Mouse (Mus musculus) midbrain, embryonic 11.5 days (tissue): ENCODE measurements around the gene Ccdc106. TPM values are rescaled to one million over a fixed set of nuclear protein-coding genes. Genes with fewer than 3 reads are reported as not detected.
A peak's percentile ranks its signal among the peaks of the same experiment; 100 is the strongest.

Experiments
- ATAC-seq: fragments of 200-750 bp; cut with Nextera tagmentation; 2 replicates; pipeline ENCODE4 v1.8.0; 2017; ENCODE audit warnings: moderate TSS enrichment, moderate library complexity; ENCODE audit not compliant: low FRiP score
- DNase-seq: peaks from one replicate; pipeline ENCODE4 v3.0.0; 2015; ENCODE audit warnings: low spot score; ENCODE audit errors: missing footprints
- H3K27ac ChIP-seq: fragments of 300-500 bp; sonication (generic); 2 replicates; pipeline ENCODE4 v1.5.1; 2014; ENCODE audit warnings: low read depth, low read length
- H3K27me3 ChIP-seq: fragments of 300-500 bp; sonication (generic); 2 replicates; pipeline ENCODE4 v1.6.1; 2014; ENCODE audit warnings: mild to moderate bottlenecking, low read length, moderate library complexity, mixed read lengths; ENCODE audit not compliant: control insufficient read depth, insufficient read depth
- H3K36me3 ChIP-seq: fragments of 300-500 bp; sonication (generic); 2 replicates; pipeline ENCODE4 v1.6.1; 2014; ENCODE audit warnings: mild to moderate bottlenecking, low read length, moderate library complexity, mixed read lengths; ENCODE audit not compliant: control insufficient read depth, insufficient read depth
- H3K4me1 ChIP-seq: fragments of 300-500 bp; sonication (generic); 2 replicates; pipeline ENCODE4 v1.6.1; 2014; ENCODE audit warnings: low read length; ENCODE audit not compliant: control insufficient read depth, insufficient read depth
- H3K4me2 ChIP-seq: fragments of 300-500 bp; sonication (generic); 2 replicates; pipeline ENCODE4 v1.6.1; 2014; ENCODE audit warnings: mild to moderate bottlenecking, moderate library complexity
- H3K4me3 ChIP-seq: fragments of 300-500 bp; sonication (generic); 2 replicates; pipeline ENCODE4 v1.5.1; 2014; ENCODE audit warnings: low read depth, low read length
- H3K9ac ChIP-seq: fragments of 300-500 bp; sonication (generic); 2 replicates; pipeline ENCODE4 v1.6.1; 2014; ENCODE audit warnings: low read length
- H3K9me3 ChIP-seq: fragments of 300-500 bp; sonication (generic); 2 replicates; pipeline ENCODE4 v1.6.1; 2016; ENCODE audit warnings: low read length; ENCODE audit not compliant: control insufficient read depth
- WGBS: fragments of 180-500 bp; shearing (Covaris S2); extraction: QIAGEN DNeasy Blood & Tissue Kit; methylation state at CpG from one replicate; pipeline ENCODE4 v1.1.7; 2014; 5-methylcytosine and 5-hydroxymethylcytosine counted together
- polyA plus RNA-seq: library from polyadenylated mRNA; unstranded; fragments of >200 nt; fragmentation: Nextera tagmentation; extraction: Ambion mirVana; gene quantifications from 2 replicates; pipeline ENCODE4 v1.2.1, GENCODE M21; 2014

Gene Ccdc106
- polyA plus RNA-seq, 1 experiment from 2014 or later: 5.0 TPM

DNA sequence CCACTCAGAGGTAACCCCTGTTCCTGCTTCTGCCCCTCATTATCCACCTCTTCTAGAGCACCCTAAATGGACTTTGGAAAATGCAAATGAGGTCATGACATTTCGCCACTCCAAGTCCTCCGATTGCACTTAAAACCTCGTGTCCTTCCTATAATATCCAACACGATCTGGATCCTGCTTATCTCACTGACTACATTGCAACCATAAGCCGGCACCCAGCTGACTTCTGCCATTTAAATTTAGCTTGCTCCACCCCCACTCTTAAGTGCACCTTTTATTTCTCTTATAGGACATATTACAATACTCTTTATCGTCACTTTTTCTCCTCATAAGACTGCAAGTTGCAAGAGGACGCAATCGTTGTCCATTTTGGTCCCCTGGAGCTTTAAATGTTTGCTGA lies 17.1 kb downstream of the Ccdc106 start:
- H3K36me3 ChIP-seq: peaks cover 28% of the 10 kb centered on the region
- H3K27me3 ChIP-seq: no peaks in the 10 kb centered on the region
- no peak for ATAC-seq
- H3K27ac ChIP-seq: peak overlapping the region; percentile 92; the same call in 1 of the 2 replicates
- no peaks in the 10 kb centered on the region for H3K9me3 ChIP-seq
- peak overlapping the region; percentile 56; the same call in 1 of the 2 replicates for H3K4me3 ChIP-seq
- WGBS: 90% methylated on average over 8 of the region's 8 CpGs
- H3K4me1 ChIP-seq: peaks cover 8% of the 10 kb centered on the region
- H3K9ac ChIP-seq: peak overlapping the region; percentile 72; the same call in 1 of the 2 replicates
- DNase-seq: peak; percentile 76
- H3K4me2 ChIP-seq: peak overlapping the region; percentile 38

DNA sequence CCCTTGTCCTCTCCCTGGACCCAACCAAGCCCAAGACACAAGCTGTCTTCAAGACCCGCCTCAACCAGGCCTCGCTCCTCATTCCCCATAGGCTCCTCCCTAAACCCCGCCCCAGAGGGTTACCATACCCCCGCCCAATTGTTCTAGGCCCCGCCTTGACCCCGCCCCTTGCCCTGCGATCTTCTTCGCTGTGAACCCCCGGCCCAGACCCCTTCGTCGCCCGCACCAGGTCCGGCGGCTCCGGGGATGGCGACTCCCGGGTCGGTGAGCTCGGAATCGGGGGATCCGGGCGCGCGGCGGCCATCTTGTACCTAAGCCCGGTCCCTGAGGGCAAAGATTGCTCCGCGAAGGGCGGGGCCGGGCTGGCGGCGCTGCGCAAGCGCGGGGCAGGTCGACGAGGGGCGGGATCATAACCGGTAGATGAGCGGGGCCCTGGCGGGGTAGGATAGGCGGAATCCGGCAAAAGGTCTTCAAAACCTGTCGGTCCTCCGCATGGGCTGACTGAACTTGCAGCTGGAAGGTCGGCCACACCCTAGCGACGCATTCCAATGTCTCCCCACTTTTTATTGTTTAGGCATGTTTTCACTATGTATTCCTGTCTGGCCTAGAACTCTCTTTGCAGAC lies 17.9 kb downstream of the Ccdc106 start, which contains the start of gene Zfp784:
Zfp784 (minus strand) TSS at position 338 of the 624 bp plus-strand sequence.
- Histone ChIP-seq H3K27me3 (no peaks in the 10 kb centered on the region), H3K9ac (peak within 1 kb of the TSS; percentile 72), H3K4me3 (peak within 1 kb of the TSS; percentile 56), H3K27ac (peak within 1 kb of the TSS; percentile 92), H3K4me2 (peak within 1 kb of the TSS; percentile 39), H3K4me1 (peaks cover 8% of the 10 kb centered on the region), H3K9me3 (no peaks in the 10 kb centered on the region), H3K36me3 (peaks cover 21% of the 10 kb centered on the region)
- DNase-seq: peak; percentile 98
- WGBS: under 1% methylated on average over 48 of the region's 48 CpGs
- peak; percentile 97 for ATAC-seq

DNA sequence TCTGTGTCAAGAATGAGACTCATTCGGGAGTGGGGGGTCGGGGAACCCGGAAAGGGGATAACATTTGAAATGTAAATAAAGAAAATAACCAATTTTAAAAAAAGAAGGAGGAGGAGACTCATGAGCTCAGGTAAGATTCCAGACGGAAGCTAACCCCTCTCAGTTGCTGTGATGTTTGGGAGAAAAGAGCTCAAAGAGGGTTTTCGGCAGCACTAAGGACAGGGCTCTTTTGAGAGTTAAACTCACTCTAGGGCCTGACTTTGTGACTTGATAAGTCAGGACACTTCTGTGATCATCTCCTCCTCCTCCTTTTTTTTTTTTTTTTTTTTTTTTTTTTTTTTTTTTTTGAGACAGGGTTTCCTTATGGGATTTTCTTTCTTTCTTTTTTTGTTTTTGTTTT lies 18.6 kb downstream of the Ccdc106 start:
- Histone ChIP-seq H3K9me3 (no peaks in the 10 kb centered on the region), H3K4me3 (peak overlapping the region; percentile 56), H3K27me3 (no peaks in the 10 kb centered on the region), H3K27ac (no peak overlapping the region), H3K36me3 (peaks cover 15% of the 10 kb centered on the region), H3K4me2 (peak overlapping the region; percentile 39), H3K4me1 (peaks cover 8% of the 10 kb centered on the region), H3K9ac (peak overlapping the region; percentile 72; the same call in 1 of the 2 replicates)
- WGBS: 48% methylated on average over 5 of the region's 5 CpGs
- ATAC-seq (no peak), DNase-seq (no peak)

DNA sequence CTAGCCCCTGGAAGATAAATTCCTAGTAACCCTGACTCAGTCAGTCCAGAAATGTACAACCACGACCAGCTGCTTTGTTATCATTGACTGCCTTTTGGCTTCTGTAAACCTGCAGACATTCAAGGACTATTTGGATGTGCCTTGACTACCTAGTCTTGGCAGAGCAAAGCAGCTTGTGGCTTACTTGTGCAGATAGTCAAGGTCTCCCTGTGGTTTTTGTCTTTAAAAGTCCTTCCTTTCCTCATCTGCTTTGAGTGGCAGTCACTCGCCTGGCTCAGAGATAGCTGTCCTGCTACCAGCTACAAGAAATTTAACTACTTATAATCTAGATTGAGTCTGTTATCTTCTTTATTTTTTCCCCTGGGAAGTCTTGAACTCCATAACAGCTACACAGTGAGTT lies 24.6 kb downstream of the Ccdc106 start:
- Histone ChIP-seq H3K27me3 (no peaks in the 10 kb centered on the region), H3K9ac (no peak overlapping the region), H3K4me1 (no peaks in the 10 kb centered on the region), H3K36me3 (0 out of 2 replicates have a peak, but pooled peaks cover 3% of the 10 kb centered on the region), H3K4me3 (no peak overlapping the region), H3K9me3 (no peaks in the 10 kb centered on the region), H3K27ac (no peak overlapping the region), H3K4me2 (no peak overlapping the region)
- 80% methylated on average over 2 of the region's 2 CpGs for WGBS
- ATAC-seq (no peak), DNase-seq (no peak)

DNA sequence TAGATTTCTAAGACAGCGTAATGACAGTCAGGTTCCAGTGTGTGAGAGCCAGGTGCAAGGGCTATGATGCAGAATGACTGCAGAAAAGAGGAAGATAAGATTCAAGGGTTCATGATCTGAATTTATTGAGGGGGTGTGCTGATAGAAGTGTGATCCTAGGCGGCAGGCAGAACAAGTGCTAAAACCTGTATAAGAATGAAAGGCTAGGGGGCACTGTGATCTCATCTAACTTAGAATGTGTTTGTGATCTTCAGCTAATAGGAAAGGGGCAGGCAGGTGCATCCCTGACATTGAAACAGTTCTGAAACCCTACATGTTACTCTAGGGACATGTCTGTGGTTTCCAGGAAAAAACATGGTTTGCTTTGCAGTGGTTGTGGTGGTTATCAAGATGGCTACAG lies 25.8 kb downstream of the Ccdc106 start:
- DNase-seq (no peak), ATAC-seq (no peak)
- WGBS: 69% methylated on average over 2 of the region's 2 CpGs
- H3K27ac ChIP-seq: no peak overlapping the region
- H3K4me3 ChIP-seq: no peak overlapping the region
- H3K9ac ChIP-seq: no peak overlapping the region
- peaks cover 3% of the 10 kb centered on the region for H3K4me1 ChIP-seq
- H3K36me3 ChIP-seq: 0 out of 2 replicates have a peak, but pooled peaks cover 3% of the 10 kb centered on the region
- no peak overlapping the region for H3K4me2 ChIP-seq
- no peaks in the 10 kb centered on the region for H3K9me3 ChIP-seq
- no peaks in the 10 kb centered on the region for H3K27me3 ChIP-seq

DNA sequence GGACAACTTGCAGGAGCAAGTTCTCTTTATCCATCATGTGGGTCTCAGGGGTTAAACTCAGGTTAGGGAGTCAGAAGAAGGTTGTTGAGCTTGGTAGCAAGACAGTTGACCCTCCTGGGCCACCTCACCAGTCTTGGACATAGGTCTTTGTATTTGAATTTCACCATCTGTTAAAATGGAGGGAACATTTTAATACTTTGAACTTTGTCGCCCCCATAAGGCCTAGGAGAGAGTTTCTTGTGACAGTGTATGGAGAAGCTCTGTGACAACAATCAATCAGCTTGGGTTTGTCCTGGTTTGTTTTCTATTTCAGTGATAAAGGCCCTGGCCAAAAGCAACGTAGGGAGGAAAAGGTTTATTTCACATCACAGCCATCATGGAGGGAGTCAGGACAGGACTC lies 27.0 kb downstream of the Ccdc106 start:
- H3K4me1 ChIP-seq: peaks cover 9% of the 10 kb centered on the region
- ATAC-seq: no peak
- no peak for DNase-seq
- H3K27ac ChIP-seq: no peak overlapping the region
- WGBS: 38% methylated on average over 2 of the region's 2 CpGs
- no peak overlapping the region for H3K4me2 ChIP-seq
- H3K36me3 ChIP-seq: no peaks in the 10 kb centered on the region
- no peaks in the 10 kb centered on the region for H3K27me3 ChIP-seq
- no peak overlapping the region for H3K4me3 ChIP-seq
- no peaks in the 10 kb centered on the region for H3K9me3 ChIP-seq
- H3K9ac ChIP-seq: no peak overlapping the region

DNA sequence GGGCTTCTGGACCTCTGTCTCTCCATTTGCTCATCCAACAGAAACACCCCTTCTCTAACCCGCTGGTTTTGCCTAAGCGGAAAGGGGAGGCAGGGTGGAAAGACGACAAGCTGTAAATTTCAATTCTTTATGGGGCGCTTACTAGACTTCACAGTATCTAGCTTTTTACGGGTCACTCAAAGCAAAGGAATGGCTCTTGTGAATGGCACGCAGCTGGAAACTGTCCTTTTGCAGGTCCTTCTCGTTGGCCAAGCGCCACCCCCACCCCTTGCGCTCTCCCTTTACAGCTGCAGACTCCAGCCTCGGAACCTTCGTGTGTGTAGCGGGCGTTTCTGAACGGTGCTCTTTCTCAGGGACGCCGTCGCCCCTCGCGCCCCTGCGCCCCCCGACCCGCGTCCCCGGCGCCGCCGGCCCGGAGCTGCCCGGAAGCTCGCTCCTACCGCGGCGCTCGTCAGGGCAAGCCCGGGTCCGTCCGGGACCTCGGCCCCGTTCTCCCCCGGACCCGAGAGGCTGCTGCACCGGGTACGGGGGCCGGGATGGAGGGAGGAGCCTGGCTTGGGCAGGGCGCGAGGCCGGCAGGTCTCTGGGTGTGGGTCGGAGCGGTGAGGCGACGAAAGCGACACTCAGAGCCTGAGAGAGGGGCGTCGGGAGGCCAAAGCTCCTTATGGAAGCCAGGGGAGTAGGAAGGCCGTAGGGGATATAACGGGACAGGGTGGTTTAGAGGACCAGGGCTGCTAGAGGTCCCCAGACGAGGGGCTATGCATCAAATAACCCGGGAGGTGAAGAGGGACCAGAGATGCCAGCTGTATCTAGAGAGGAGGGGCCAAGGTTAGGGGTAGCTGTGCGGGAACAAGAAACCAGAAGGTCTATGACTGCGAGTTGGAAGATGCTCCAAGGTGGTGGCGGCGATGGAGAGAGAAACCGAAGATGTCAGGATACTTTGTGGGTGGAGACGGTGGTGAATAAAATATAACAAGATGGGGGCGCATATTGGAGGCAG lies 31.1 kb downstream of the Ccdc106 start, which contains the start of gene Zfp580:
Zfp580 (plus strand) TSS at position 346 of the 1,000 bp plus-strand sequence.
- H3K4me3 ChIP-seq: peak within 1 kb of the TSS; percentile 52
- WGBS: 1% methylated on average over 65 of the region's 65 CpGs
- peak within 1 kb of the TSS; percentile 77 for H3K4me2 ChIP-seq
- no peak within 1 kb of the TSS for H3K27ac ChIP-seq
- H3K9me3 ChIP-seq: no peaks in the 10 kb centered on the region
- H3K27me3 ChIP-seq: peaks cover 39% of the 10 kb centered on the region
- ATAC-seq (peak; percentile 87), DNase-seq (peak; percentile 99)
- H3K4me1 ChIP-seq: peaks cover 22% of the 10 kb centered on the region
- peak within 1 kb of the TSS; percentile 74 for H3K9ac ChIP-seq
- H3K36me3 ChIP-seq: no peaks in the 10 kb centered on the region

DNA sequence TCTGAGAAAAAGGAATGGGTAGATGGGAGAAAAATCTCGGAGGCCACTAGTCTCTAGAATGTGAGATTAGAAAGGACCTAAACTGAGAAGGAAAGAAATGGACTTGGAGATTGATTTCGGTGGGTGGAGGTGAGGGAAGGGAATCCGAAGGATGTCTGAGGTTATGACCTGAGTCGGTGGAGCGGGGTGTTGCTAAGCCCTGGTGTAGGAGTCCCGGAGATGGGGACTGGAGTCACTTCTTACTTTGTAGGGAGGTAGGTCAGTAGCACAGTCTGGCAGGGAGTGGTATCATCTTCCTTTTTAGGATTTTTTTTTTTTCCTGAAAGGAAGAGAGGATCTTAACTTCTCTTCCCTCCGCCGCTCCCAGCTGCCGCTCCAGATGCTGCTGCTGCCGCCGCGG lies 32.1 kb downstream of the Ccdc106 start:
- H3K27ac ChIP-seq: no peak overlapping the region
- H3K27me3 ChIP-seq: peaks cover 49% of the 10 kb centered on the region
- no peaks in the 10 kb centered on the region for H3K36me3 ChIP-seq
- H3K4me3 ChIP-seq: peak overlapping the region; percentile 52
- H3K9me3 ChIP-seq: no peaks in the 10 kb centered on the region
- no peak for ATAC-seq
- H3K9ac ChIP-seq: peak overlapping the region; percentile 54; the same call in 1 of the 2 replicates
- H3K4me2 ChIP-seq: peak overlapping the region; percentile 77
- WGBS: 3% methylated on average over 12 of the region's 12 CpGs
- DNase-seq: no peak
- H3K4me1 ChIP-seq: peaks cover 28% of the 10 kb centered on the region
